Mouse (Mus musculus): ENCODE measurements around the gene Taf4. TPM values are rescaled to one million over a fixed set of nuclear protein-coding genes. Genes with fewer than 3 reads are reported as not detected.

The Taf4 gene
- polyA plus RNA-seq (2015; fragmentation: Nextera tagmentation; extraction: Ambion mirVana), result 4.1 and 4.5 TPM in 2 replicates

DNA sequence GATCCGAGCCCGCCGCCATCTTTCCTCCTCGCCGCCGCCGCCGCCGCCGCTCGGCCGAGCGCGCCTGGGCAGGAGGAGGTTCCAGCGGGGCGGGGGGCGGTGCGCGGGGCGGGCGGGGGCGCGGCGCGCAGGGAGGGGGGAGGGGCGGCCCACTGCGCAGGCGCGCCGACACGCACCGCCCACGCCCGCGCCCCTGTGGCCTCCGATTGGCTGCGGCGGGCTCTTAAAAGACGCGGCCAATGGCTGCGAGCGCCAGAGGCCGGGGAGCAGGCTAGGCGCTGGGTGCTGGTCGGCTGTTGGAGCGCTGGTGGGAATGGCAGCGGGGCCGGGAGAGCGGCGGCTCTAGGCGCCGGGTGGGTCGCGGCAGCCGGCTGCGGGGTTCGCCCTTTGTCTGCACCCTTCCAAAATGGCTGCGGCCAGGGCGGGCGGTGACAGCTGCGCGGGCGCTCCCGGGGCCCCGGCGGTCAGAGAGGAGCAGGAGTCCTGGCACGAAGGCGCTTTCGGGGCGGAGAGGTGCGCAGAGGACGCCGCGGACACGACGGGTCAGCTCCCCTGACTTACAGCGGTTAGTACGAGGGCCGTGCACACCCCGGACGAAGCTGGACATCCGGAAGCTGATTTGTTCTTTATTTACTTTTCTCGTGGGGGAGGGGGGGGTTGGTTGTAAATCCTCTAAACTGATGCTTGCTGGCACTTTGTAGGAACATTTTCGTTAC is at the start of gene Taf4:
Taf4 (minus strand) TSS at position 19 of the 716 bp plus-strand sequence.
- no peaks in the 10 kb centered on the region for H3K36me3 ChIP-seq
- WGBS, result under 1% methylated on average over 66 of the region's 84 CpGs
- peak within 1 kb of the TSS; percentile 97 for H3K27ac ChIP-seq
- H3K9ac ChIP-seq (replicated peaks), result peak within 1 kb of the TSS; percentile 94
- peak within 1 kb of the TSS; percentile 100 for H3K4me2 ChIP-seq (replicated peaks)
- peak; percentile 94 for ATAC-seq
- no peaks in the 10 kb centered on the region for H3K9me3 ChIP-seq
- peaks cover 45% of the 10 kb centered on the region for H3K4me1 ChIP-seq (replicated peaks)
- peak within 1 kb of the TSS; percentile 86 for H3K4me3 ChIP-seq (replicated peaks)
- no peaks in the 10 kb centered on the region for H3K27me3 ChIP-seq

DNA sequence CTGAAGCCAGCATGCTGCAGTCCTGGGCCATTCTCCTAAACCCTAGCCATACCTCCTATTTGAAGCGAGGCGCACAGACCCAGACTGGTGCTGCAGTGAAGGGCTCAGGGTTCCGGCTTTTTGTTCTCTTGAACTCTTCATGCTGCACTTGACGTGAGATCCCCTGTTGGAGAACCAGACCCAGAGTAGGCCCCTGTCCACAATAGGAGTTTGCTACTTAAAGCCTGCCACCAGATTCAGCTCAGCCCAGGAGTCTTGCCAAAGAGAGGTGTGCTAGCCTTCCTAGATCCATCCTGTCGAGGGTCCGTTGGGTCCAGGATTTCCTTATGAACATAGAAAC is 49.4 kb upstream of the Taf4 start:
- Histone ChIP-seq H3K9ac (replicated peaks) (peak overlapping the region; percentile 99), H3K9me3 (no peaks in the 10 kb centered on the region), H3K36me3 (peaks cover 34% of the 10 kb centered on the region), H3K27ac (peak overlapping the region; percentile 96), H3K4me1 (replicated peaks) (peaks cover 43% of the 10 kb centered on the region), H3K4me3 (replicated peaks) (peak overlapping the region; percentile 100), H3K27me3 (peaks cover 26% of the 10 kb centered on the region), H3K4me2 (replicated peaks) (peak overlapping the region; percentile 98)
- 5% methylated on average over 6 of the region's 6 CpGs for WGBS
- ATAC-seq, result no peak

DNA sequence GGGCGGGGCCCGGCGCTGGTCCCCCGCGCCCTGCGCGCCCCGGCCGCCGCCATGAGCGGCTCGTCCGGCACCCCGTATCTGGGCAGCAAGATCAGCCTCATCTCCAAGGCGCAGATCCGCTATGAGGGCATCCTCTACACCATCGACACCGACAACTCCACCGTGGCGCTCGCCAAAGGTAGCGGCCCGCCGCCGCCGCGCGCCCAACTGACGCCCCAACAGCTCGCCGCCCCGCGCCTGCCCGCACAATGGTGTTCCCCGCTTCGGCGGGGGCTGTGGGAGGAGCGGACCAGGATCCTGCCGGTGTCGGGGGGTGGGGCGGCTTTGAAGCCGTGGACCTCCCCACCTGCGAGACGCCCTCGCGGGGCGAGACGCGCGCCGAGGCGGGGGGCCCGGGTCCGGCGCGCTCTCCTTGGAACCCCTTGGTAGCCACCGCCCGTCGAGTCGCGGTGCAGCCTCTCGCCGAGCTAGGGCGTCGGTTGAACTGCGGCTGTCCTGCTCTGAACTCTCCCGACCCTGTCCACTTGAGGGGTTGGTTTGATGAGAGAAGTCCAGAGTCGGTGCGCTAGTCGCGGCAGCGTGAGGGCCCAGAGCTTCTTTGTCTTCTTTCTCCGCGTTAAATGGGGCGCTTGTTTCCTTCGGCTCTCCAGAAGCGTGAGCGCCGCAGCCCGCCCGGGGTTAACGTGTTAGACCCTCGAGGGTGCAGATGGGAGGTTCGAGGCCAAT is 48.9 kb upstream of the Taf4 start:
- H3K4me3 ChIP-seq (replicated peaks), result peak overlapping the region; percentile 100
- peaks cover 43% of the 10 kb centered on the region for H3K4me1 ChIP-seq (replicated peaks)
- H3K27ac ChIP-seq, result peak overlapping the region; percentile 96
- H3K9me3 ChIP-seq, result no peaks in the 10 kb centered on the region
- peaks cover 29% of the 10 kb centered on the region for H3K36me3 ChIP-seq
- H3K4me2 ChIP-seq (replicated peaks), result peak overlapping the region; percentile 98
- peak; percentile 13; the same call in 1 of the 2 replicates for ATAC-seq
- H3K27me3 ChIP-seq, result peaks cover 27% of the 10 kb centered on the region
- WGBS, result under 1% methylated on average over 64 of the region's 84 CpGs
- peak overlapping the region; percentile 99 for H3K9ac ChIP-seq (replicated peaks)

DNA sequence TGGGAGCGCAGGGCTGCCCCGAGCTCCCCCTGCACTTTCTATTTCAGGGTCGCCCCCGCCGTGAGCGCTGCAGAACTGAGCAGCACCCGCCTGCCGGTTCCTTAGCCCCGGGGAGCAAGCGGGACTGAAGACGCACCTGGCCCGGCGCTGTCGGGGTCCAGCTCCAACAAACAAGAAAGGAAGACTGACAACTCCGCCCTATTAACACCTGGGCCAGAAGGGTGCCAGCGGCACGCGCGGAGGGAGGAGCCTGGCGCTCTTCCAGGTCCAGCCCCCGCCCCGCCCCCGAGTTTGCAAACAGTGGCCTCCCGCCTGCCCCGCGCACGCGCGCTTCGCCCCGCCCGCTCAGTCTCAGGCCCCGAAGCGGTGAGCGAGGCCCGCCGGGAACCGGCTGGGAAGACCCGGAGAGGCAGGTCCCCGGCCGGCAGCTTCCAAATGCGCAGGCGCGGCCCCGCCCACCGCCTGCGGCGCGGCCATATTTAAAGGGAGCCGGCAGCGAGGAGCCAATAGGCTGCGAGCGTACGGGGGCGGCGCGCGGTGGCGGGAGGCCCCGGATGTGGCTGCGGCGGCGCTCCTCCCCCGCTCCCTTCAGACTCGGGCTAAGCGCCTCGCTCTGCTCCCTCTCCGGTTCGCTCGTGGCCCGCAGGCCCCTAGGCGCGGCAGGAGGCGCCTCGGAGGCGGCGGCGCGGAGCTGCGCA is 48.1 kb upstream of the Taf4 start, which contains the start of gene Lsm14b:
Lsm14b (plus strand) TSS at position 587 of the 698 bp plus-strand sequence.
- Histone ChIP-seq H3K27me3 (peaks cover 27% of the 10 kb centered on the region), H3K36me3 (peaks cover 22% of the 10 kb centered on the region), H3K9ac (replicated peaks) (peak within 1 kb of the TSS; percentile 99), H3K4me2 (replicated peaks) (peak within 1 kb of the TSS; percentile 98), H3K4me1 (replicated peaks) (peaks cover 43% of the 10 kb centered on the region), H3K9me3 (no peaks in the 10 kb centered on the region), H3K4me3 (replicated peaks) (peak within 1 kb of the TSS; percentile 100), H3K27ac (peak within 1 kb of the TSS; percentile 96)
- WGBS, result under 1% methylated on average over 56 of the region's 80 CpGs
- peak; percentile 96 for ATAC-seq

GRCm38 (mm10) chr2:180022751-180023150 is 46.3 kb upstream of the Taf4 start:
- Histone ChIP-seq H3K4me2 (replicated peaks) (no peak overlapping the region), H3K4me3 (replicated peaks) (no peak overlapping the region), H3K36me3 (peaks cover 4% of the 10 kb centered on the region), H3K27ac (no peak overlapping the region), H3K9ac (replicated peaks) (no peak overlapping the region), H3K4me1 (replicated peaks) (peaks cover 26% of the 10 kb centered on the region), H3K27me3 (peaks cover 27% of the 10 kb centered on the region), H3K9me3 (no peaks in the 10 kb centered on the region)
- no peak for ATAC-seq
- WGBS, result 78% methylated on average over 6 of the region's 6 CpGs

GRCm38 (mm10) chr2:180020919-180021318 is 44.5 kb upstream of the Taf4 start:
- Histone ChIP-seq H3K9ac (replicated peaks) (no peak overlapping the region), H3K4me3 (replicated peaks) (no peak overlapping the region), H3K4me1 (replicated peaks) (peaks cover 8% of the 10 kb centered on the region), H3K27me3 (peaks cover 27% of the 10 kb centered on the region), H3K4me2 (replicated peaks) (no peak overlapping the region), H3K36me3 (no peaks in the 10 kb centered on the region), H3K9me3 (no peaks in the 10 kb centered on the region), H3K27ac (no peak overlapping the region)
- WGBS, result 87% methylated on average over 8 of the region's 8 CpGs
- no peak for ATAC-seq

GRCm38 (mm10) chr2:180020091-180020661 is 43.7 kb upstream of the Taf4 start:
- no peak overlapping the region for H3K27ac ChIP-seq

GRCm38 (mm10) chr2:180018573-180018972 is 42.1 kb upstream of the Taf4 start:
- H3K9ac ChIP-seq (replicated peaks), result no peak overlapping the region
- no peak overlapping the region for H3K4me3 ChIP-seq (replicated peaks)
- ATAC-seq, result no peak
- H3K9me3 ChIP-seq, result no peaks in the 10 kb centered on the region
- peaks cover 25% of the 10 kb centered on the region for H3K27me3 ChIP-seq
- H3K27ac ChIP-seq, result no peak overlapping the region
- no peaks in the 10 kb centered on the region for H3K36me3 ChIP-seq
- WGBS, result 87% methylated on average over 9 of the region's 9 CpGs
- no peaks in the 10 kb centered on the region for H3K4me1 ChIP-seq (replicated peaks)
- no peak overlapping the region for H3K4me2 ChIP-seq (replicated peaks)

More at GRCm38 (mm10) chr2:180020091-180020661, 43.7 kb upstream of the Taf4 start:
- WGBS, result 77% methylated on average over 7 of the region's 7 CpGs
- Histone ChIP-seq H3K27me3 (peaks cover 27% of the 10 kb centered on the region), H3K9ac (replicated peaks) (no peak overlapping the region), H3K4me2 (replicated peaks) (no peak overlapping the region), H3K4me3 (replicated peaks) (no peak overlapping the region), H3K4me1 (replicated peaks) (peaks cover 6% of the 10 kb centered on the region; the same call in 1 of the 2 replicates), H3K36me3 (no peaks in the 10 kb centered on the region), H3K9me3 (no peaks in the 10 kb centered on the region)
- ATAC-seq, result no peak

DNA sequence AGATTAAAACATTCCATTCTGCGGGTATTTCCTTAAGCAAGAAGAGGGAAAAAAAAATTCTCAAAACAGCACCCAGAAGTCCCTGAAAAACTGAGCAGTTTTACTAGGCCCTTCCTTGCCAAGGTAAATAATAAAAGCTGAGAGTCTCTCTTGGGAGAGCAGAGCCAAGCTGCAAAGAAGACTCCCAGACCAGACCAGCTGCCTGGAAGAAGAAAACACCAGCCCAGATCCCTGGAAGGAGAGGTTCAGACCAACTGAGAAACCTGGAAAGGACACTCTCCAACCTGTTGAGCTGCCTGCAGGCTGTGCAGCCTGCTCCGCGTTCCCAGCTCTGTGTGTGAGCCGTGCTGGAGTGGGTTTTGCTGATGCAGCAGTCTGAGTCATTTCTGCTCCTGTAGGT is 41.2 kb upstream of the Taf4 start:
- no peaks in the 10 kb centered on the region for H3K36me3 ChIP-seq
- no peak overlapping the region for H3K9ac ChIP-seq (replicated peaks)
- peaks cover 16% of the 10 kb centered on the region for H3K27me3 ChIP-seq
- H3K4me2 ChIP-seq (replicated peaks), result no peak overlapping the region
- no peaks in the 10 kb centered on the region for H3K4me1 ChIP-seq (replicated peaks)
- H3K27ac ChIP-seq, result no peak overlapping the region
- no peak for ATAC-seq
- H3K4me3 ChIP-seq (replicated peaks), result no peak overlapping the region
- WGBS, result 65% methylated on average over 4 of the region's 4 CpGs
- H3K9me3 ChIP-seq, result no peaks in the 10 kb centered on the region

- 93% methylated on average over 7 of the region's 7 CpGs for WGBS
- Histone ChIP-seq H3K4me3 (replicated peaks) (no peak overlapping the region), H3K36me3 (no peaks in the 10 kb centered on the region), H3K9me3 (no peaks in the 10 kb centered on the region), H3K4me2 (replicated peaks) (no peak overlapping the region), H3K27ac (no peak overlapping the region), H3K4me1 (replicated peaks) (no peaks in the 10 kb centered on the region), H3K9ac (replicated peaks) (no peak overlapping the region), H3K27me3 (no peaks in the 10 kb centered on the region)
- ATAC-seq, result no peak
Observed at GRCm38 (mm10) chr2:180013686-180014085, 37.2 kb upstream of the Taf4 start.

DNA sequence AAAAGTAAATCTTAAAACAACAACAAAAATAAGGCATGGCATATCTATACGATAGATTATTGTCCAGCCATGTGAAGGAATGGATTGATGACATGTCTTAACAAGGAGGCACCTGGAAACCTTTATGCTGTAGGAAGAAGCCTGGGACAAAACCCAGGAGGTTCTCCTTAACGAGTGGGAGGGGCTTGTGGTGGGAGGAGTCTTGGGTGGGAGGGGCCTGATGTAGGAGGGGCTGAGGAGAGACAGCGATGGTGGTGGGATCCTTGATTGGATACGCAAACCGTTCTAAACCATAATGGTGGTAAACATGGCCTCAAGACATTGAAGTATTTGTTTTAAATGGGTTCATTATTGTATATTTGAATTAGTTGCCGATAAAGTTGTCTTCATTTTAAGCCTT is 34.9 kb upstream of the Taf4 start:
- WGBS, result 83% methylated on average over 6 of the region's 6 CpGs
- ATAC-seq, result no peak

More for the DNA sequence above, 34.9 kb upstream of the Taf4 start:
- H3K27me3 ChIP-seq, result no peaks in the 10 kb centered on the region
- H3K4me1 ChIP-seq (replicated peaks), result no peaks in the 10 kb centered on the region
- H3K4me2 ChIP-seq (replicated peaks), result no peak overlapping the region
- no peak overlapping the region for H3K9ac ChIP-seq (replicated peaks)
- H3K27ac ChIP-seq, result no peak overlapping the region
- no peaks in the 10 kb centered on the region for H3K9me3 ChIP-seq
- no peaks in the 10 kb centered on the region for H3K36me3 ChIP-seq
- H3K4me3 ChIP-seq (replicated peaks), result no peak overlapping the region
